Mouse (Mus musculus) liver, adult 2 months (tissue): Measurements from ENCODE around the gene Nop9.
"Not testable (repeated sequence)": the region's sequence is repeated elsewhere in the genome, so short reads cannot be mapped to it uniquely, and the experiment has no call there.

Source experiments
- CTCF ChIP-seq: fragments of 200-500 bp; IDR thresholded peaks from 2 replicates; pipeline ENCODE4 v1.5.1; 2011; ENCODE audit warnings: low read depth, low read length, control low read depth
- POLR2A ChIP-seq: fragments of 200-500 bp; IDR thresholded peaks from 2 replicates; pipeline ENCODE4 v1.6.1; 2011; ENCODE audit warnings: low read length, control low read depth; ENCODE audit not compliant: insufficient read depth; ENCODE audit errors: extremely low read depth

DNA sequence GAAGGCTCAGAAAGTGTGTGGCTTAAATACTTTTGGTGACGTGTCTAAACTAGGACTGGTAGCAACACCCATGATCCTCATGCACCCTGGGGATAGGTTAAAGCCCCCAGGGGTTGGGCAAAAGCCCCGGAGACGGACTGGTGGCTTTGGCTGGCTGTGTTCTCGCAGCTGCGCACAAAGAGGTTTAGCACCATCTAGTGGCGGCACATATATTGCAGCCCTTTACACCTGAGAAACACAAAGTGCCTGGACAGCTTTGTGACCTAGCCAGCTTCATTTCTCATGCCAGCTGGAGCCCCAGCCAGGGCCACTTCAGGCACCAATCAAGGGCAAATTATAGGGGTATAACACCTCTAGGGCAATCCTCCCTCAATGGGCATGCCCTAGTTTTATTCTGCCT is 14.7 kb downstream of the Nop9 start:
- TF ChIP-seq POLR2A, result not testable (repeated sequence)
- TF ChIP-seq CTCF, result peak; percentile 81
